Mouse (Mus musculus): ENCODE measurements around the gene Ndnf. TPM values are rescaled to one million over a fixed set of nuclear protein-coding genes. Genes with fewer than 3 reads are reported as not detected.

Ndnf gene
- total RNA-seq (2021): 1 to 10 TPM; 5.0 to 6.4 TPM

DNA sequence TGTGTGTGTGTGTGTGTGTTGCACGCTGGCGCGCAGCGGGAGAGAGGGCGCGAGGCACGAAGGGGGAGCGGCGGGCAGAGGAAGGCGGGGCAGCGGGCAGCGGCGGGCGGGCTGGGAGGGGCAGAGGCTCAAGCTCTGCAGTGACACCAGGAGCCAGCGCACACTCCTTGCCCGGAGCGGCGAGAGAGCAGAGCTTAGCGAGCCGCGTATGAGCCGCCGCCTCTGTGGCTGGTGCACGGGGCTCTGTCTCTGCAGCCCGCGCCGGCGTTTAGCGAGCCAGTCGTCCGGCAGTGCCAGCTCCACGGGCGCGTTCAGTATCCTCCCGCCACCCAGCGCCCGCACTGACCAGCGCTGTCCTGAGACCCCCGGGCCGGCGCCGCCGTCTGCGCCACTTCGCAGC is at the start of gene Ndnf:
TSS of gene Ndnf (plus strand) at position 140 of the 400 bp plus-strand sequence.
- peak; percentile 75 for DNase-seq

DNA sequence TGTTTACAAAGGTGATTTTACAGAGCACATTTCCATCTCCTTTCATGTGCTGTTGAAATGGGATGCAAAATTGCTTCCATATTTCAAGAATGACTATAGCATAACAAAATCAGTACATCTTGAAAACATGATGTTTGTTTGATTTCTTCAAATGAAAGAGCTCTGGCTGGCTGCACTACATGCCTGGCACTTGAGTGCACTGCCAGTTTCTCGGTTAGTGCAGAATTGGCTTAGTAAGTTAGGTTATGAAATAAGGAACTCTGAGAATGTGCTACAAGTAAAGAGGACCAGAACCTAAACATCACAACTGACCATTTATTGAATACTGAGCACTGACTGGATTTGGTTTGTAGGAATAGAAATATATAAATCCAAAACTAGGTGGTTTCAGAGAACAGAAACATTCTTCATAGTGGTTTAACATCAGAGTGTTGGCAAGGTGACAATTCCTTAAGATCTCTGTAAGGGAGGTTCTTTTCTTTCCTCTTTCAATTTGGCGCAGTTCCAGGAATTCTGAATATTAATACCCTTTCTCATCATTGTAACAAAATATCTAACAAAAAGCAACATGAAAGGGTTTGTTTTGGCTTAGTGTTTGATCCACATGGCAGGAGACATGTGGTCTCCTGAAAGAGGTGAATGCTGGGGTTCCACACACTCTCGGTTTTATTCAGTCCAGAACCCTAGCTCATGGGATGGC is 48.2 kb upstream of the Ndnf start:
- DNase-seq: no peak

DNA sequence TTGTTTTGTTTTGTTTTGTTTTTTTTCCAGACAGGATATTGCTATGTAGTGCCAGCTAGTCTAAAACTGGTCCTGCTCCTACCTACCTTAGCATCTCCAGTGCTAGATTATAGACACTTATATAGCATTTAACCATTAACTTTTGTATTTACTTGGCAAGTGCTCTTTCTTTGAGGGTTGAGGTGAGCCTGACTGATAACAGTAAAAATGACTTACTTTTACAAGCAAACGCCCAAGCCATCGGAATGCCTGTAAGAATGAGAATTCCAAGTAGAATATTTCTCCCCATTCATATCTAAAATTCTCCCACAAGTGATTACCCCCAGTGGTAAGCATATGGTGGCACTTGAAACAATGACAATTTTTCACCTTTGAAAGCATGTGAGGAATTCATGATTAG is 40.8 kb upstream of the Ndnf start:
- no peak for DNase-seq

GRCm38 (mm10) chr6:65632184-65632583 is 39.2 kb upstream of the Ndnf start:
- DNase-seq: no peak

GRCm38 (mm10) chr6:65642431-65642830 is 29.0 kb upstream of the Ndnf start:
- DNase-seq: no peak

- DNase-seq: no peak
Observed at GRCm38 (mm10) chr6:65644110-65644509, 27.3 kb upstream of the Ndnf start.

DNA sequence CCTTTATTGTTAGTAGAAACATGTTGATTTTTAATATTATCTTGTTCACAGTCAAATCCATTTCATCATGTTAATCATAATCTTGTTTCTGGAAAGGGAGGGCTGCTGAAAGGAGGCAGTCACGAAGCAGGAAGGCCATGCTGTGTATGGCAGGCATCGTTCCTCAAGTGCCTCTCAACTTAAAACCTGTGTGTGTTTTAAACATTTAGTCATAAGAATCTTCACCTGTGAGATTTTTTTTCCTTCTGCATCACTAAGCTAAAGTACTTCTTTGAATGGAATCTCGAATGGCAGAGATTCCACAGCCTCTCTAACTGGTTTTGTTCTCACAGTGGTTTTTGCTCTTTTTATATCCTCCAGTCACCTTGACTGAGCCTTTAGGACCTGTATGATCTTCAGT is 25.0 kb upstream of the Ndnf start:
- no peak for DNase-seq

GRCm38 (mm10) chr6:65647731-65648130 is 23.7 kb upstream of the Ndnf start:
- DNase-seq: no peak

DNA sequence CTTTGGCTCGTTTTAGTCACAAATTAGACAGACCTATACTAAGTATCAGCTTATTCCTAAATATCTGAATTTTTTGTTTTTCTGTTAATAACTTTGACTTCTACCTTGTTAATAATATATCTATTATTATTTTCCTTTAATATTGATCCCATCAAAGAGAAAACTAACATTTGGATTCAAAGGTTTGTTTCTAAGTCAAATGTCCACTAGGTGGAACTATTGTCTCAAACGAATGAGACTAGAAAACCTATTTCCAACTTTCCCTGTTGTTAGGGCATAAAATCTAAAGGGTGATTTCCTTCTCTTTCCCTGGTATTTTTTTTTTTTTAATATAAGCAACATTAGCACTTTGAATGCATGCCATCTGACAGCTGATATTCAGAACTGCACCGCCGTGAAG is 20.0 kb upstream of the Ndnf start:
- no peak for DNase-seq

- DNase-seq: no peak
Observed at GRCm38 (mm10) chr6:65661272-65661671, 10.1 kb upstream of the Ndnf start.

DNA sequence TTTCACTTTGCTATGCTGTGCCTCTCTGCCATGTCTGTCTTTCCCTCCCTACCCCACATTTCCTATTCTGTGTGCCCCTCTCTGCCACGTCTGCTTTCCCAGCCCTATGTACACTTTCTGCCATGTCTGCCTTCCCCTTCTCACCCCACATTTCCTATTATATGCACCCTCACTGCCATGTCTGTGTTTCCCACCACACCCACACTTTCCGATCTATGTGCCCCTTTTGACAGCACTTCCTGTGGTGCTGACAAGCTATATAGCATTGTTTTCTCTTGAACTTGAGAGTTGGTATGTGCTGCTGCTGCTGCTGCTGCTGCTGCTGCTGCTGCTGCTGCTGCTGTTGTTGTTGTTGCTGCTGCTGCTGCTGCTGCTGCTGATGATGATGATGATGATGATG is 9.3 kb upstream of the Ndnf start:
- DNase-seq: no peak

DNA sequence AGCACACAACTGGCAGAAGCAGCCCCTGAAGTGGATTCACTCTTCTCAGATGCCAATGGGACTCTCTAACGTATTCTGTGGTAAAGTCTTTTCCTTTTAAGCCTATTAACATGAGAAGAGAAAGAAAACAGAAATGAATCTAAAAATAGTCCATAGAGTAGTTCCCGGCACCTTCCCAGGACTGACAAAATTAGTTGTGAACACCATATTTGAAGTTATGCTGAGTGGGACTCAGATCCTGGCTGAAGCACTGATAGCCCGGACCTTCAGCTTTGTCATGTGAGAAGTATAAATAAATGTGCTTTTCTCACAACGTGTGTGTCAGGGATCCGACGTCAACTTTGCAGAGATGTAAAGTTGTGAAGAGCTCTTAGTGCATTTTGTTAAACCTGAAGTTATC is 7.4 kb upstream of the Ndnf start:
- DNase-seq: no peak

GRCm38 (mm10) chr6:65666295-65666694 is 5.1 kb upstream of the Ndnf start:
- DNase-seq: no peak

GRCm38 (mm10) chr6:65669971-65670370 is 1.4 kb upstream of the Ndnf start:
- DNase-seq: no peak

- DNase-seq: peak; percentile 13
Observed at GRCm38 (mm10) chr6:65670981-65671411, 394 bp upstream of the Ndnf start.

GRCm38 (mm10) chr6:65672131-65673031 is 991 bp downstream of the Ndnf start:
- DNase-seq: peak; percentile 49

DNA sequence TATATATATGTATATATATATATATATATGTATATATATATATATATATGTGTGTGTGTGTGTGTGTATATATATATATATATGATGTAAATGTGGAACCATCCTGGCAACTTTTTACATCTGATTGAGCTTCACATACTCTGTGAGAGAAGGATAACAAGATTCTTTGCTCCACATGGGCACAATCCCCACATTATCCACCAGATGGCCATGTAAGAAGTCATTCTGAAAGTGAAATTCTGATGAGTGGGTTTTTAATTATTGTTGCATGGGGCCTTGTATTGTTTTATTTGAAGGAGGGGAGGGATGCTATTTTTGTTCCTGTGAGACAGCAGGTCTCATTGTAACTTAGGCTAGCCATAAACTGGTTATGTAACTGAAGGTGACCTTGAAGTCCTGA is 22.5 kb downstream of the Ndnf start:
- no peak for DNase-seq

DNA sequence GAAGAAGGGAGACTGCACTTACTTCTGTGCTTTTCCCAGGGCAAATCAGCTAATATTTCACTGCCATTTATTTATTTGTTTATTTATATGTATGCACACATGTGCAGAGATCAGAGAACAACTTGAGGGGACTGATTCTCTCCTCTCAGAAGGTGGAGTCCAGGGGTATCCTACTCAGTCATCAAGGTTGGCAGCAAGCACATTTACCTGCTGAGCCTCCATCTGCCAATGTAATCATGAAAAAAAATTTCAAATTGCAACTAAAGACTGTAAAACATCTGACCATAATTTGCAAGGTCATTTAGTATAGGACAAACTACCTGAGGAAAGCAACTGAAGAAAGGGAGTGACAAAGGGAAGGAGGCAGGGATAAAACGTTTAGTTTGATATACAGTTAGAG is 49.3 kb downstream of the Ndnf start:
- no peak for DNase-seq

DNA sequence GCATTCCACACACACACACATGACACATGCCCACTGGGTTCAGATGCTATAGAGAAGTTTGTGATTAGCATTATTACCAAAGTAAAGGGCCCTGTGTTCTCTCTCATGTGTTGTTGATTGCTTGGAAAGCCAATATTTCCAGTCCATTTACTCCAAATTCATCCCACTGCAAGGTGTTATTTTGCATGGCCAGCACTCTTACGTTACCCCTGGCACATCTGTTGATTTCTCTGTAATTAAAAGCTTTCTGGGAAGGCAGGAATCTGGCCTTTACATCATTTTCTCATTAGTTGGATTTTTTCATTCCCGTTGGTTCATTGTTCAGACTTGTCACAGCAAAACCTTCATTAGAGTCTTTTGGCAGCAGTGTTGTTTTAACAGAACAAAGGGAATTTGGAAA is 54.3 kb downstream of the Ndnf start:
- no peak for DNase-seq

- no peak for DNase-seq
Observed at GRCm38 (mm10) chr6:65728261-65728660, 56.9 kb downstream of the Ndnf start.

DNA sequence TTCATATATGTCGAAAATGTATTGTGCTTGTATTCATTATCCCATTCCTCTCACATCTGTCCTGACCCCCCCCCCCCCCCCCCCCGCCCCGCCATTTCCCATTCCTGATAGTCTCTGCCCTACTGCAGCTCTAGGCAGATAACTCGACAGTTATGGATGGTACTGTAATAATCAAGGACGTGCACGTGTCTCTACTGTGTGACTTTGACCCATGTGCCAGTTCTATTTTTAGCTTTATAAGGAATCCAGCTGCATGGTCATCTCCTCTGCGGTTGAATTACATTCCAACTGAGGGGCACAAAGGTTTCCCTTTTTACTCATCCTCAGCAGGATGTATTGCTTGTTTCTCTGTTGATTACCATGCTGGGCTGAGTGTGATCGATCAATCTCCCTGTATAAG is 68.1 kb downstream of the Ndnf start:
- peak; percentile 7 for DNase-seq

DNA sequence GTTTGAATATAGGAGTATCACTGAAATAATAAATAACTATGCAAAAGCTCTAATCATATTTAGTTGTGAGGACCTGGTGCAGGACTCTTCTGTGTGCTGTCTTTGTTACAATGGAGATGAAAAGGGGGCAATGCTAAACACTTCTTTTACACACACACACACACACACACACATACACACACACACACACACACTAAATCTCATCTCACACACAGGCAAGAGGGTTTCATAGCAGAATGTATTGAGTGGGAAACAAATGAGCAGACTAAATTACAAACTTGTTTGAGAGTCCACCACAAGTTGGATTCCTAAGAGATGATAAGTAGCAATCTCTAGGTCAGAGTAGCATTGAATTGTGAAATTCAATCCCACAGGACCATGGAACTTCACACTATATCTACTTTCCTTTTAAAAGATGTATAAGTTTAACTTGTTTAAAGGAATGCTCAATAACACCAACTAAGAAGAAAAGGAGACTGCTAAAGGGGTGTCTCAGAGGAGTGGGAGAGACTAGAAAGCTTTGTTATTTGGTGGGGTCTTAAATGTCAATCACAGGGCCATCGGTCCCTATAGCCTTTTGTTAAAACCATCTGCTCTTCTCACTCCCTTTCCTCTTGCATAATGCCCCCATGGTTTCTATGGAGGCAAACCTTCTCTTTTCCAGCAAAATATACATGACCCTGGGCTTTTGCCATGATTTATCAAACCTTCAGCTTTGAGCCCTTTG is 71.9 kb downstream of the Ndnf start:
- DNase-seq: no peak

DNA sequence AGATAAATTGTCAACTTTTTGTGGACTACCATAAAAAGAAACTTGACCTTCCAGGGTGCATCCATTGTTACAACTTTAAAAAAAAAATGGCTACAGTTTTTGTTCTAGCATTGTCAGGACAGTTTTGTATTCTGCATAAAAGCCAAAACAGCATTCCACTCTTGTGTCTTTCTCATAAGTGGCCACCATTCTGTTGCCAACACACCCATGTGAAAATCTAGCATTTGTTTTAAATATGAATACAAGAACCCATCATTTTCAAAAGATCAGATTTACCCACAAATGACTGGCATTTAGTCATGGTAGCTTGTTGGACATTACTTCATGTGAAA is 72.4 kb downstream of the Ndnf start:
- no peak for DNase-seq
